Mouse (Mus musculus) limb, embryonic 14.5 days (tissue): Measurements from ENCODE around the gene Tnrc18. TPM values are rescaled to one million over a fixed set of nuclear protein-coding genes. Genes with fewer than 3 reads are reported as not detected.

Experiments used
- ATAC-seq: fragments of 200-750 bp; cut with Nextera tagmentation; 2 replicates; pipeline ENCODE4 v1.8.0; 2017; ENCODE audit warnings: low read depth, moderate number of reproducible peaks, moderate TSS enrichment; ENCODE audit not compliant: low FRiP score
- DNase-seq: peaks from one replicate; pipeline ENCODE4 v3.0.0-alpha.2; 2015; ENCODE audit warnings: low spot score
- H3K27ac ChIP-seq: fragments of 300-500 bp; sonication (generic); replicated peaks from 2 replicates; pipeline ENCODE4 v1.5.1; 2014; ENCODE audit warnings: low read depth, mild to moderate bottlenecking, low read length, moderate library complexity, mixed read lengths
- H3K27me3 ChIP-seq: fragments of 300-500 bp; sonication (generic); 2 replicates; pipeline ENCODE4 v1.6.1; 2014; ENCODE audit warnings: low read length, mixed read lengths; ENCODE audit not compliant: control insufficient read depth, insufficient read depth
- H3K36me3 ChIP-seq: fragments of 300-500 bp; sonication (generic); 2 replicates; pipeline ENCODE4 v1.6.1; 2014; ENCODE audit warnings: mild to moderate bottlenecking, low read length, moderate library complexity, mixed read lengths; ENCODE audit not compliant: control insufficient read depth, insufficient read depth
- H3K4me1 ChIP-seq: fragments of 300-500 bp; sonication (generic); 2 replicates; pipeline ENCODE4 v1.6.1; 2014; ENCODE audit warnings: antibody characterized with exemption, low read length, mixed read lengths; ENCODE audit not compliant: control insufficient read depth, insufficient read depth
- H3K4me2 ChIP-seq: fragments of 300-500 bp; sonication (generic); replicated peaks from 2 replicates; pipeline ENCODE4 v1.6.1; 2014; ENCODE audit warnings: low read depth, mild to moderate bottlenecking, low read length, moderate library complexity; ENCODE audit not compliant: severe bottlenecking
- H3K4me3 ChIP-seq: fragments of 300-500 bp; sonication (generic); replicated peaks from 2 replicates; pipeline ENCODE4 v1.5.1; 2014; ENCODE audit warnings: low read length
- H3K9ac ChIP-seq: fragments of 300-500 bp; sonication (generic); 2 replicates; pipeline ENCODE4 v1.6.1; 2014; ENCODE audit warnings: mild to moderate bottlenecking, low read depth, low read length, moderate library complexity; ENCODE audit not compliant: severe bottlenecking
- H3K9me3 ChIP-seq: fragments of 300-500 bp; sonication (generic); 2 replicates; pipeline ENCODE4 v1.6.1; 2016; ENCODE audit warnings: low read length; ENCODE audit not compliant: control insufficient read depth
- POLR2A ChIP-seq: fragments of 200-500 bp; IDR thresholded peaks from 2 replicates; pipeline ENCODE4 v1.8.0; 2012; ENCODE audit warnings: inconsistent platforms, mild to moderate bottlenecking, moderate library complexity, borderline replicate concordance; ENCODE audit not compliant: insufficient read depth, insufficient read length; ENCODE audit errors: extremely low read depth
- WGBS: fragments of 180-500 bp; shearing (Covaris S2); extraction: QIAGEN DNeasy Blood & Tissue Kit; methylation state at CpG from one replicate; pipeline ENCODE4 v1.1.7; 2014; 5-methylcytosine and 5-hydroxymethylcytosine counted together
- polyA plus RNA-seq, 2 experiments: library from polyadenylated mRNA; depleted of rRNA in 1 of 2; stranded (reverse) in 1 of 2; unstranded in 1 of 2; fragments of >200 nt; fragmentation: Nextera tagmentation in 1 of 2; extraction: Ambion mirVana in 1 of 2; gene quantifications; 2 replicates each; pipeline versions ENCODE4 v1.2.1 to v1.2.3; 2012 to 2014

Tnrc18 gene
- polyA plus RNA-seq, 2 experiments = 46.6 to 61.1 TPM

GRCm38 (mm10) chr5:142688866-142689265, 128.6 kb downstream of the Tnrc18 start:
- DNase-seq (no peak), ATAC-seq (no peak)
- Histone ChIP-seq H3K4me2 (no peak overlapping the region), H3K4me1 (no peaks in the 10 kb centered on the region), H3K9me3 (no peaks in the 10 kb centered on the region), H3K36me3 (no peaks in the 10 kb centered on the region), H3K4me3 (no peak overlapping the region), H3K9ac (no peak overlapping the region), H3K27ac (no peak overlapping the region), H3K27me3 (no peaks in the 10 kb centered on the region)
- no peak for TF ChIP-seq POLR2A
- 47% methylated on average over 6 of the region's 6 CpGs for WGBS

- Histone ChIP-seq H3K27ac (no peak overlapping the region), H3K36me3 (no peaks in the 10 kb centered on the region), H3K9me3 (no peaks in the 10 kb centered on the region), H3K4me3 (no peak overlapping the region), H3K4me1 (no peaks in the 10 kb centered on the region), H3K9ac (no peak overlapping the region), H3K4me2 (no peak overlapping the region), H3K27me3 (no peaks in the 10 kb centered on the region)
- ATAC-seq = no peak
- DNase-seq = no peak
- TF ChIP-seq POLR2A = no peak
- WGBS = 91% methylated on average over 5 of the region's 5 CpGs
These were observed 134.9 kb downstream of the Tnrc18 start for GRCm38 (mm10) chr5:142682529-142682928.

- Histone ChIP-seq H3K27ac (no peak overlapping the region), H3K4me3 (no peak overlapping the region), H3K4me2 (no peak overlapping the region), H3K36me3 (no peaks in the 10 kb centered on the region), H3K9me3 (no peaks in the 10 kb centered on the region), H3K9ac (no peak overlapping the region), H3K27me3 (no peaks in the 10 kb centered on the region), H3K4me1 (no peaks in the 10 kb centered on the region)
- WGBS = 72% methylated on average over 3 of the region's 3 CpGs
- no peak for ATAC-seq
- TF ChIP-seq POLR2A = no peak
- DNase-seq = no peak
These were observed 135.6 kb downstream of the Tnrc18 start for GRCm38 (mm10) chr5:142681911-142682310.

GRCm38 (mm10) chr5:142679065-142679464, 138.4 kb downstream of the Tnrc18 start:
- no peak overlapping the region for H3K4me3 ChIP-seq
- WGBS = 79% methylated on average over 1 of the region's 1 CpGs
- no peaks in the 10 kb centered on the region for H3K36me3 ChIP-seq
- H3K27ac ChIP-seq = no peak overlapping the region
- no peak for DNase-seq
- H3K9me3 ChIP-seq = no peaks in the 10 kb centered on the region
- H3K27me3 ChIP-seq = no peaks in the 10 kb centered on the region
- no peak for TF ChIP-seq POLR2A
- H3K4me2 ChIP-seq = no peak overlapping the region
- no peak for ATAC-seq
- H3K9ac ChIP-seq = no peak overlapping the region
- no peaks in the 10 kb centered on the region for H3K4me1 ChIP-seq

- 63% methylated on average over 7 of the region's 7 CpGs for WGBS
- Histone ChIP-seq H3K4me2 (no peak overlapping the region), H3K36me3 (no peaks in the 10 kb centered on the region), H3K27ac (no peak overlapping the region), H3K4me3 (no peak overlapping the region), H3K4me1 (no peaks in the 10 kb centered on the region), H3K9ac (no peak overlapping the region), H3K27me3 (no peaks in the 10 kb centered on the region), H3K9me3 (no peaks in the 10 kb centered on the region)
- no peak for DNase-seq
- ATAC-seq = no peak
- no peak for TF ChIP-seq POLR2A
These were observed 139.3 kb downstream of the Tnrc18 start for GRCm38 (mm10) chr5:142678141-142678571.

Other genes with a start within 250 kb of the Tnrc18 start
- gene Mmd2, start 208.9 kb downstream of the Tnrc18 start, polyA plus RNA-seq (2012; rRNA removed) = 1.1 and 1.2 TPM in 2 replicates
- gene Mmd2, start 208.9 kb downstream of the Tnrc18 start, polyA plus RNA-seq (2014; fragmentation: Nextera tagmentation; extraction: Ambion mirVana) = 1.5 and 2.0 TPM in 2 replicates
- 37.4 and 45.9 TPM in 2 replicates for gene Wipi2, start 190.0 kb downstream of the Tnrc18 start, polyA plus RNA-seq (2012; rRNA removed)
- 50.4 and 52.9 TPM in 2 replicates for gene Wipi2, start 190.0 kb downstream of the Tnrc18 start, polyA plus RNA-seq (2014; fragmentation: Nextera tagmentation; extraction: Ambion mirVana)
- gene Slc29a4, start 125.2 kb downstream of the Tnrc18 start, polyA plus RNA-seq (2012; rRNA removed) = 8.0 and 11.6 TPM in 2 replicates
- 5.8 and 7.6 TPM in 2 replicates for gene Slc29a4, start 125.2 kb downstream of the Tnrc18 start, polyA plus RNA-seq (2014; fragmentation: Nextera tagmentation; extraction: Ambion mirVana)
- 12.5 and 21.1 TPM in 2 replicates for gene Fbxl18, start 77.8 kb upstream of the Tnrc18 start, polyA plus RNA-seq (2012; rRNA removed)
- gene Fbxl18, start 77.8 kb upstream of the Tnrc18 start, polyA plus RNA-seq (2014; fragmentation: Nextera tagmentation; extraction: Ambion mirVana) = 9.4 and 10.2 TPM in 2 replicates
- 2,733 and 3,354 TPM in 2 replicates for gene Actb, start 89.1 kb upstream of the Tnrc18 start, polyA plus RNA-seq (2012; rRNA removed)
- gene Actb, start 89.1 kb upstream of the Tnrc18 start, polyA plus RNA-seq (2014; fragmentation: Nextera tagmentation; extraction: Ambion mirVana) = 14,101 and 14,367 TPM in 2 replicates
- 395 and 512 TPM in 2 replicates for gene Fscn1, start 142.7 kb upstream of the Tnrc18 start, polyA plus RNA-seq (2012; rRNA removed)
- 356 and 368 TPM in 2 replicates for gene Fscn1, start 142.7 kb upstream of the Tnrc18 start, polyA plus RNA-seq (2014; fragmentation: Nextera tagmentation; extraction: Ambion mirVana)